Comparison of ENCODE assay signal across 9 mouse cellular contexts in genomic region chr9:25317827-25318505, GRCm38 (mm10).
DNase-seq lines count a peak whose midpoint lies in the region; ATAC-seq and TF ChIP-seq lines count a peak whose summit lies in the region.
"Had no signal": no experiment of that assay in that cellular context is flagged by ENCODE, and none has a peak within 500 bp of the region (broad histone marks: within the 10 kb centered on the region; RNA-seq: fewer than 3 reads in every experiment).

No protein-coding gene starts in this region.

- intact Hi-C loops in heart, postnatal 25 days (cut with DNase I), result loop anchor here (1.0 to 5.0 kb wide), 3 partner anchors 164 to 339 kb away; partner anchors contain the start of gene Eepd1

- WGBS in embryonic facial prominence, embryonic 15.5 days, result 50% methylated on average over 4 of the region's 4 CpGs
- WGBS in lung, adult 2 months, result 43% methylated on average over 4 of the region's 4 CpGs

- no peaks in the 10 kb centered on the region for H3K27me3 ChIP-seq in embryonic facial prominence, embryonic 15.5 days
- H3K27me3 ChIP-seq: stomach, embryonic 15.5 days had no signal

- no peak overlapping the region for H3K9ac ChIP-seq in embryonic facial prominence, embryonic 15.5 days
- H3K9ac ChIP-seq: stomach, embryonic 15.5 days had no signal

- TF ChIP-seq CTCF in lung, adult 2 months (IDR thresholded peaks at IDR 0.05; ENCODE audit: insufficient read depth, low read length), result peak; percentile 87

- peak; percentile 70 for ATAC-seq in embryonic facial prominence, embryonic 15.5 days (ENCODE audit: insufficient number of reproducible peaks, low FRiP score, low TSS enrichment, low read depth)

- no peak for TF ChIP-seq POLR2A in lung, adult 2 months (IDR thresholded peaks at IDR 0.05; ENCODE audit: borderline replicate concordance, extremely low read depth, low read depth, low read length)

- peak; percentile 27 for DNase-seq in ES-CJ7 (ENCODE audit: low read depth, low spot score)
- DNase-seq in adrenal gland, postnatal 25 days, result peak; percentile 57
- peak; percentile 16 for DNase-seq in heart, postnatal 25 days (ENCODE audit: low spot score)
- DNase-seq in kidney, postnatal 25 days, result peak; percentile 65 to 69
- DNase-seq in lung, adult 2 months, result peak; percentile 19
- DNase-seq in ovary, postnatal 14 days (ENCODE audit: low spot score), result peak; percentile 33
- DNase-seq in thymus, adult 18-20 months, result no peak

- H3K4me1 ChIP-seq in embryonic facial prominence, embryonic 15.5 days, result no peaks in the 10 kb centered on the region
- H3K4me1 ChIP-seq in lung, adult 2 months (ENCODE audit: control insufficient read depth, insufficient read depth, low read length), result no peaks in the 10 kb centered on the region
- H3K4me1 ChIP-seq: stomach, embryonic 15.5 days had no signal

- H3K4me3 ChIP-seq in embryonic facial prominence, embryonic 15.5 days (replicated peaks), result no peak overlapping the region
- H3K4me3 ChIP-seq in lung, adult 2 months (replicated peaks; ENCODE audit: extremely low read depth, low read depth, low read length), result no peak overlapping the region
- H3K4me3 ChIP-seq: stomach, embryonic 15.5 days had no signal

- H3K9me3 ChIP-seq in embryonic facial prominence, embryonic 15.5 days (replicated peaks), result no peaks in the 10 kb centered on the region
- H3K9me3 ChIP-seq: stomach, embryonic 15.5 days had no signal

- no peak overlapping the region for H3K4me2 ChIP-seq in embryonic facial prominence, embryonic 15.5 days (replicated peaks)
- H3K4me2 ChIP-seq: stomach, embryonic 15.5 days had no signal

- peaks cover 2% of the 10 kb centered on the region; the same call in 1 of the 2 replicates for H3K36me3 ChIP-seq in embryonic facial prominence, embryonic 15.5 days
- H3K36me3 ChIP-seq: stomach, embryonic 15.5 days had no signal

- no peak overlapping the region for H3K27ac ChIP-seq in embryonic facial prominence, embryonic 15.5 days (replicated peaks)
- H3K27ac ChIP-seq: stomach, embryonic 15.5 days had no signal

Comparison
In these comparisons a context has a peak if more than half of its experiments do, and no peak if none do; other contexts are left out.
1. DNase-seq: peak in ES-CJ7 (single experiment), adrenal gland, postnatal 25 days (single experiment), heart, postnatal 25 days (single experiment), kidney, postnatal 25 days (2 of 2), lung, adult 2 months (single experiment) and ovary, postnatal 14 days (single experiment); none in thymus, adult 18-20 months (0 of 2).